Mouse (Mus musculus): ENCODE results near the gene Gm19426.
A peak's percentile ranks its signal among the peaks of the same experiment; 100 is the strongest.

Gm19426 gene

DNA sequence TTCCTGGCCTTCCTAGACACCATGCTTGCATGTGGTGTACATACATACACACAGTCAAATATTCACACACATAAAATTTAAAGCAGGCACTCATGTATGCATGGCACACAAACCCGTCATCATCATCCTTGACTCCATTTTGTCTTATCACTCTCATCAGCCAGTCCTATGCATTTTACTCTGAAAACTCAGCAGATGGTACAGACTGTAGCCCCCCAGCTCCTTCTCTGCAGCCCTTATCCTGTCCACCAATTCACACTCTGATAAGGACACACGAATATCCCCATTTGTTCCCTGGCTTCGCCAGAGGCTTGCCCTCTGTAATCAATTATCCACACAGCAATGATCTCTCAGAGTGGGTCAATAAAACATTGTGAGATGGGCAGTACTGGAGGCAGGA lies 22.3 kb downstream of the Gm19426 start:
- DNase-seq (ENCODE audit: extremely low read depth, low read depth) = no peak

DNA sequence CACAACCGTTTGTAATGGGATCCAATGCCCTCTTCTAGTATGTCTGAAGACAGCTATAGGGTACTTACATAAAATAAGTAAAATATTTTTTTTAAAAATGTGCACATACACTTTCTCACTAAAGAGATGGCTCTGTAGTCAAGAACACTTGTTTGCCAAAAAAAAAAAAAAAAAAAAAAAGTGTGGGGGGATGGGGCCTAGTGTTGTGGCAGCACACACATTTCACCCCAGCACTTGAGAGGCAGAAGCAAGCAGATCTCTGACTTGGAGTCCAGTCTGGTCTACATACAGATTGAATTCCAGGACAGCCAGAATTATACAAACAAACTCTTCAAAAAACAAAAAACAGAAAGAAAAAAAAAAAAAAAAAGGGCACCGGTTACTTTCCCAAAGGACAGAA lies 22.7 kb downstream of the Gm19426 start:
- DNase-seq (ENCODE audit: extremely low read depth, low read depth) = no peak

DNA sequence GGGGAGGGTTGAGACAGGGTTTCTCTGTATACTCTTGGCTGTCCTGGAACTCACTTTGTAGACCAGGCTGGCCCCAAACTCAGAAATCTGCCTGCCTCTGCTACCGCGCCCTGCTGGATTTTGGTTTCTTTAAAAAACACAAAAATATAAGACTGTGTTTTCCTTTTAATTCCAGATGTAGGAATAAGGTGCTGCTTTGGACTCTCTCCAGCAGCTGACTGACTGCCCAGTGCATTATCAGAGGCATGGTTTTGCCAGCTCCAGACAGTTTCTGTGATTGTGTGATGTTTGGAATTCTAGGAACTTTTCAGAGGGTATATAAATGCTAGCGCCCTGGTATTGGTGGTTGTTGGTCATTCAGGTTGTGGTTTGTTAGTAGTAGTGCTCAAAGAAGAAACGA lies 26.1 kb downstream of the Gm19426 start:
- DNase-seq (ENCODE audit: extremely low read depth, low read depth) = no peak

DNA sequence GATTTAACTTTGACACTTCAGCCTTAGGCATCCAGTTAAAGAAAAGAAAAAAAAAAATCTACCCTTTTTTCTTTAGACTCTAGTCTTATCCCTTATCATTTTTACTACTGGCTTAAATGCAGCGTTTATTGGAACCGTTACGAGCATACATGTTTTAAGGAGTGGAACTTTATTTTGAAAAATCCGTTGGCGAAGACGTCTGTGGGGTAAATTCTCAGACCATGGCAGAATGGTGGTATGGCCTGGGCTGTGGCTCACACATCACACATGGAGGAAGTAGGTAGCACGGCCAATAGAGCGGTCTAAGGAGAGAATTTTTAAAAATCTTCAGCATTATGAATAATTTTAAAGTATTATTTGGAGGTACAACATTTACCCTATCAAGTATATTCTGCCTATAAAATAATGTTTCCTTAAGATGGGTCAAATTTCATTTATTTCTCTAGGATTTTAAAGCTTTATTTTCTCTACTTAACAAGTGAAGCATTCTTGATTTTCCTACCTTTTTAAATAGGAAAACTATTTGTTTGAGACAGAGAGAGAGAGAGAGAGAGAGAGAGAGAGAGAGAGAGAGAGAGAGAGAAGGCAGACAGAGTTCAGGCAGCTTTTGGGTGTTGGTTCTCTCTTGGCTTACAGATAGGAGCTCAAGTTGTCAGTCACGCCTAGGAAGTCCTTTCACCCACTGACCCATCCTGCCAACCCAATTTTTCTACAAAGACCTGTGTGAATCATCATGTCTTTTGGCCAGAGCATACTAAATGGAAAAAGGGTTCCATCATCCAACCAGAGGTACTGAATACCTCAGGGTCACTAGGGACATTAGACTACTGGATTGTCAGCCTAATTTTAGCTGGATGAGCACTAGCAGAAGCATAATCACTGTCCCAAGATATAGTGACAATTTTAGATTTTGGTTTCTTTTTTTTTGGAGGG lies 26.8 kb downstream of the Gm19426 start:
- DNase-seq (ENCODE audit: extremely low read depth, low read depth) = no peak

DNA sequence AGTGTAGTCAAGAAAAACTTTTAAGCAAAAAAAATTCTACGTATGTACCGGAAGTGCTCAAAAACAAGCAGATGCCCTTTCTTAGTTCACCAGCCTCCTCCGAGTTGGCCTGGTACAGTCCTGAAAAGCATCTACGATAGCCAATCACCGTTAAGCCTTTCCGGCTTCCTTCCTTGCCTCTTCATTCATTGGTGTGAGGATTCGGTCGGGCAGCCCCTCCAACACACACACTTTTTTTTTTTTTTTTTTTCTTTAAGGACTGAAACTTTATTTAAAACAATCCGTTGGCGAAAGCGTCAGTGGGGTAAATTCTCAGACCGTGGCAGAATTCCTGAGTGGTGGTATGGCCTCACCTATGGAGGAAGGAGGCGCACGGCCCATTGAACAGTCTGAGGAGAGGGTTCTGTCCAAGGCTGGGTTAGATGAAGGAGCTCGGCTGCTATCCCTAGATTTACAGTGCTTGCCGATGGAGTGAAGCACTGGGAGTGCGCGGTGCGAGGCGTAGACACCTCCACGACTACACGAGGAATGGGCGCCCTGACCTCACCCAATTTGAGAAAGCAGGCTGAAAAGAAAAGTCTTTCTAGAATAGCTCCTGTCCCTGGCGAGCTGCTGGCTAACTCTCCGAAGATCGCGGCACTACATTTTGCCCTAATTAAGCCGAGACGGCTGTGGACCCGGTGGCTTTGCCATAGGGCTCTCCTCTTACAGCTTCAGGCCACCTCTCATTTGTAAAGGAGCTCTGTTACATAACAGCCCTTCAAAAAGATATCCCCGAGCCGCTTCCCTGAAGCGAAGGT lies 27.7 kb downstream of the Gm19426 start:
- peak; percentile 97 for DNase-seq (ENCODE audit: extremely low read depth, low read depth)

DNA sequence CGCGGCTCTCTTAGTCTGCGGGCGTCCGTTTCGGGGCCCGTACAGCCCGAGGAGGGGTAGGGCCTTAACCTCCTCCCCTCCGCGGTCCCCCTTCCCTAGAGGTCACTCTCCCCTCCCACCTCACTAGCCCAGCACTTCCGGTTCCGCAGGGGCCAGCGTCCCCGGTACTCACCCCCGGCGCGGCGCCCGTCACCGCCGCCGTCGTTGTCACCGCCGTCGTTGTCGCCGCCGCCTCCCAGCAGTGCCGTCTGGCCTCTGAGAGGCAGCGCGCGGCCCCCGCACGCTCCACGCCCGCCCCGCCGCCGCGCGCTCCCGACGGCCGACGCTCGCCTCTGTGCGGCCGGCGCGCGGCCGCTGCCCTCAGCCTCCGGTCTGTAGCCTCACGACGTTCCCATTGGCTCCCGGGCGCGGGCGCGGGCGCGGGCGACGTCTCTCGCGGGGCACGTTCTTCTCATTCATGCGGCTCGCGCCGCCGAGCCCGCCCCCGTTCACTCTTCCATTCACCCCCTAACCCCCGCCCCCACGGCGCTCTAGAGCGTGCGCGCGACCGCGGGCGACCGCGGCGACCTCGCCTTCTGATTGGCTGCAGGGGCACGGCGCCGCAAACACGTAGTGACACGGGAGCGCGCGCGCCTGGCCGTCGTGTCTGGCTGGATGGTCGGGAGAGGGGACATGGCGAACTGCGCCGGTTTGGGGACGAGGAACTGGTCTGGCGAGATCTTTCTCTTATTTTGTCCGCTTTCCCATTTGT lies 28.5 kb downstream of the Gm19426 start, which contains the start of gene Zdhhc5:
Gene Zdhhc5 (minus strand): TSS at position 370 of the 751 bp plus-strand sequence.
- DNase-seq (ENCODE audit: extremely low read depth, low read depth) = peak; percentile 82

DNA sequence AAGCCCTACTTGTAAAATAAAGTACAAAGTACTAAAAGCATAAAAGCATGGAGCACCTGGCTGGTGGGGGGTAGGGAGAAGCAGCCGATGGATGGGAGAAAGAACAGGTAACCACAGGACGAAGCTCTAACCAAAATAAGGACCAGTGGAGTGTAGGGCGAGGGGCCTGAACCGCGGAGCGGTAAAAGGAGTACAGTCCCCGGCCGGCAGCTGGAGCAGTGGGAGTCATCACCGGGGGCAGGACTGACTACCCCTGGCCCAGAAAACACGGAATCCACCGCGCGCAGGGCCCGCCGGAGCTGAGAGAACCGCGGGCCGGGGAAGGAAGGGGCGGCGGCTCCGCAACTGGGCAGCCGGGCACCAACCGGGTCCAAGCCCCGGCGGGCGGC lies 29.0 kb downstream of the Gm19426 start:
- DNase-seq (ENCODE audit: extremely low read depth, low read depth) = no peak

DNA sequence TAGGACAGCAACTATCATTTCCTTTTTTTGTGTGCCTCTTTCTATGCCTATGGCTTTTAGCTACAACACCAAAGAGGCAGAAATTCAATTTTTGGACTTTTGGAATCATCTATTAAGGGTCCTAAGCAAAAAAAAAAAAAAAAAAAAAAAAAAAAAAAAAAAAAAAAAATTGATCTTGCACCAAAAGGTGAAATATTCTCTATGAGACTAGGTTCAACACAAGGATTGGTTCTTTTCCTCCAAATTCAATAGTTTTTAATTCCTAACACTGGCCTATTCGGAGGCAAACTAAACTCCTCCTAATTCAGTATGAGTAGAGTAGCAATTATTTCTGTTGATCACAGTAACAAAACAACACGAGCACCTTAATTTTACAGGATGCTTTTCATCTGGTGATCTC lies 31.6 kb downstream of the Gm19426 start:
- DNase-seq (ENCODE audit: extremely low read depth, low read depth) = no peak

DNA sequence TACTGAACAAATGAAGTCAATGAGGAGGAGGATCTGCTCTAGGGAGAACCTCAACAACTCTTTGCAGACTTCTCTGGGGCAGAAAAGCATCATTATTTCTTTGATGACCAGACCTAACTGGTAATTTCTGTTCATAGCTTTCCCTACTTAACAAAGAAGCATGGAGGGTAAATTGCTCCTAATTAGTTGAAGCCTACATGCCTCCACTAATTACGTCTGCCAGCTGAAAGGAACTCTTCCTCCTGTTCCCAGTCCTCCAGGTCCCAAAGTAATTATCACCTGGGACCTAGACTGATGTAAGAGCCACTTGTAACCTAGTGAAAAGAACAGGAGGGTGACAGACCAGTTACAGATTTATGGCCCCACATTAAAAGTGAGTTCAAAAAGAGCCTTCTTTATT lies 35.9 kb downstream of the Gm19426 start:
- DNase-seq (ENCODE audit: extremely low read depth, low read depth) = no peak

DNA sequence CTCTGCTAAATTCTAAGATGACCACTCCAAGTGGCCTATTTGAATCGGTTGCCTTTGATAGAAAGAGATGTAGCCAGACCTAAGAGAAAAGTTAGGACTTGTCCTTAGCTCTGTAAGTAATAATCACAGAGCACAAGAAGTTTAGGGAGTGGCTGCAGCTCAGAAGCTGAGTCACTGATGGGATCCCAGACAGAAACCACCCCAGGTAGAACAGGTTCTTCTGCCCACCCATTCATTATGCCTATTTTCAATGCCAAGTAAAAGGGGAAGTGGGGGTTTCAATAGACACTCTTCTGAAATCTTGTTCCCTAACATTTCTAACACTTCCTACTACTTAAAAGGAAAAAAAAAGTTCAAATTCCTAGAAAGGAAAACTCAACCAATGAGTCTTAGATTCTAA lies 38.2 kb downstream of the Gm19426 start:
- no peak for DNase-seq (ENCODE audit: extremely low read depth, low read depth)

DNA sequence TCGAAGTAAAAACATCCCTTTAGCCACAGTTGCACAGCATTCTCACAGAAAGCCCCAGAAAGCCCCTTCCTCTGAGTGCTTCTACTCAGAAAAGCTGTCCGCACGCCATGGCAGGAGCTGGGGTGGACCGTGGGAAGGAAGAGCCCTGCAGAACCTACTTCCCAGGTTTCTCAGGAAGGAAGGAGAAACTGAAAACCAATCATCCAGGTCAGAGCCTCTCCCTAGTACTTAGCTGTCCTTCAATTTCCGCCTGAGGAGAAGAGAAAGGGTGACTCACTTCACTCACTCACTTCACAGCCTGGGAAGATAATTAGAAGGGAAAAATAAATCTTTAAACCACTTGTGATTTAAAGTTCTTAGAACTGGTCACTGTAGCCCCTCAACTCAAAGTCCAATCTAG lies 39.1 kb downstream of the Gm19426 start:
- DNase-seq (ENCODE audit: extremely low read depth, low read depth) = no peak

DNA sequence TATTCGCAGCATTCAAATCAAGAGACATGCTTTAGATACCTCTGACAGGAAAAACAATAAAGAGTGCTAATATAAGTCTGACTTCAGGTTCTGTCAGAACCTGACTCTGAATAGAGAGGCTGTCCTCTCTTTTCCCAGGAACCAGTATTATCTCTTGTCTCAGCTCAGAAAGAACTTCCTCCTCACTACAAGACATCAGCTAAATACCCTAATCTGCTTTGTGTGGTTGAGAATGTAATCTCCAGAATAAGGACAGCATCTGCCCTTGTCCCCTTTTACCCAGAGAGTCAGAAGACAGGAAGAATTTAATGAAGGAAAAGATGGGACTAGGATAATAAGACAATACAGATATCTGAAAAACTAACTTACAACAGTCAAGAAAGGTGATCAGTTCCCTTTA lies 40.0 kb downstream of the Gm19426 start:
- DNase-seq (ENCODE audit: extremely low read depth, low read depth) = peak; percentile 75

DNA sequence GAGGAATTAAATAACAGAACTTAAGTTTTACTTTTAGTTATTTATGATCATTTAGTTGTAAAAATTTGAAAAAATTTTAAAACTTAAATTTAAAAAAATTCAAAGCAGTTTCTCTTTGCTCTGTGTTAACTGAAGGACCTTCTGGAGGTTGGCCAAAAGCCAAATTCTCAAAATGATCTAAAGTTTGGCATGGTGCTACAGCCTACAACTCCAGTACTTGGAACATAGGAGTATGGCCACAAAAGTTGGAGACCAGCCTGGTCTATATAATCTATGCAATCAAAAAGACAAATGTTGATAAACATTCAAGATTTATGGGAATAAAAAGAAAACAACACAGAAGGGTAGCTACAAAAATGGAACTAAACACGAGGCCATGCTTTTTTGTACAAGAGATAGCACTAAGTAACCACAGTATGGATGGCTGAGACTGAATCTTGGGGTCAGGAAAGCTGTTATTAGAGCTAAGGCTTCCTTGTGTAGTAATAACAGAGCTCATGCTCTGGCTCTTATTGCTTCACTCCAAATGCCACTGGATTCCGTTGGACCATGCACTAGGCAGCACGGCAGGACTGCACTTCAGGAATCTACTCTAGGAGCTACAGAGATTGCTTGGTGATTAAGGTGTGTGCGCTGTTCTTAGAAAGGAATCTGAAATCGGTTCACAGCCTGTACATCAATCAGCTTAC lies 48.3 kb downstream of the Gm19426 start:
- no peak for DNase-seq (ENCODE audit: extremely low read depth, low read depth)

Data from MEL-GATA-1-ER (cell line).